Mouse (Mus musculus) heart, postnatal 36 days (tissue): ENCODE measurements around the gene Ap2a1. TPM values are rescaled to one million over a fixed set of nuclear protein-coding genes. Genes with fewer than 3 reads are reported as not detected.
A peak's percentile ranks its signal among the peaks of the same experiment; 100 is the strongest.

ENCODE experiments used
- DNase-seq, 2 experiments: peaks; one replicate each; pipeline ENCODE4 v3.0.0; 2021 to 2022
- intact Hi-C: fragments of 180-260 bp; cut with DNase I; formaldehyde crosslinking; loops from one replicate; pipeline ENCODE4 v1.15.1; 2025
- total RNA-seq, 2 experiments: library from RNA; stranded (reverse); gene quantifications; 2 replicates each; pipeline ENCODE4 v1.2.3; 2021

Ap2a1 gene
- 10 to 100 TPM; 69.8 to 72.0 TPM for total RNA-seq

DNA sequence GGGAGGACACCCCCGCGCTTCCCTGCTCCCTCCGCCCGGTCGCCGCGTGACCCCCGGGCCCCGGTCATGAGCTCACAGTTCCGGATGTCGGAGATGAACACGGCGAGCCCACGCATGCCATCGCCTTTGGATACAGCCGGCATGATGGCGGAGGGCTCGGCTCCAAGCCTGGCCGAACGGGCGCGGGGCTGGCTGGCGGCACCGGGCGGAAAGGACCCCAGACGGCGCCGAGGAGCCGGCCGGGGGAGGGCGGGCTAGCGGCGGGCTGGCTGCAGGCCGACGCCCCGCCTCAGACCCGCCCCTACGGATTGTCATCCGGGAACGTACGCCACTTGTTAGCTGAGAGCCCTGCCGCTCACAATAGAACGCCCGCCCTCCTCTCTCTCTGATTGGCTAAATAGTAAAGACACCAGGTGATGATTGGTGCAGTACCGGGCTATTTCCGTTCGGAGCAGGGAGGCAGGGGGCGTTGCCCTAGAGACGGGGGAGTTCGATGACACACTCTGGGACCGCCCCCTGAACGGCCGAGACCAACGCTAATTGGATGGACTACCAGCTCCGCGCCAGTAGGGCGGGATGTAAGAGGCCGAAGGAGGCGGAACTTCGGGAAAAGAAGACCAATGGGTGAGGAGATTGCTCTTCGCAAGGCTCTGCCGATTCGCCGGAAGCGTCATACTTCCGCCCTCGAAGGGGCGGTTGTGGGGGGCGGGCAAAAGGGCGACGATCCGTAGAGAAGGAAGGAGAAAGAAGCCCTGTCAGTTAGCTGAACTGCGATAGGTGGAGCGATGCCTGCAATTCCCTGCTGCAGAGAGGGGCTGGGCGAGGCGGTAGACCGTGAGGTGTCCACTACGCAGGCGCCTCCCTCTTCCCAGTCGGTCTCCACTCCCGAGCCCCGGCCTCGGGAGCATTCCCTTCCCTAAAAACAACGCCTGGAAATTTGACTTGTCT, at the start of gene Ap2a1:
TSS of gene Ap2a1 (minus strand) at position 293 of the 948 bp plus-strand sequence.
- peak; percentile 97 for DNase-seq
- intact Hi-C loops = loop anchor here (1.0 kb wide), 1 partner anchor 23 kb away; no protein-coding TSS in a partner anchor

DNA sequence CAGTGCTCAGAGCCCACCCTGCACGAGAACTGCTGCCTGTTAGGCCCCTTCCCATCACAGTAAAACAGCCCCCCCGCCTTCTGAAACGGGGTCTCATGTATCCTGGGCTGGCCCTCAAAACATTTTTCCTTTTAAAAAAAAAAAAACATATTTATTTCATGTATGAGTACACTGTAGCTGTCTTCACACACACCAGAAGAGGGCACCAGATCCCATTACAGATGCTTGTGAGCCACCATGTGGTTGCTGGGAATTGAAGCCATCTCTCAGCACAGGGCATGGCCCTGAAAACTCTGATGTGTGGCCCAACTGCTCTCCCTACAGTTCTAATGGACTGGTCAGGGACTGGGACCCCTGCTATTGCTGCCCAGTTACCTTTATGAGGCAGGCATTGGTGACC, 49.0 kb upstream of the Ap2a1 start:
- DNase-seq = no peak
- intact Hi-C loops = no loop called here

DNA sequence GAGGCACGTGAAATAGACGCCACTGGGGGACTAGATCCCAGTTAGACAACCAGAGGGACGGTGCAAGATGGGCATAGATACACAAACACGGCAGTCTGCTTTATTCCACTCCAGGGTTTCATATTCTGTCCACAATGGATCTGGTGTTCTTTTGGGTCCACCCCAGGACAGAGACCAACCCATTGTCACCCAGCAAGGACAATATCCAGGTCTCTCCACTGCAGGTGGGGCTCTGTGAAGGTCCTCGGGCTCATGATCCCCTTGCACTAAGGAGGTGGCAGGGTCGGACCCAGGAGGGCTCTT, 45.8 kb upstream of the Ap2a1 start:
- intact Hi-C loops = no loop called here
- no peak for DNase-seq

DNA sequence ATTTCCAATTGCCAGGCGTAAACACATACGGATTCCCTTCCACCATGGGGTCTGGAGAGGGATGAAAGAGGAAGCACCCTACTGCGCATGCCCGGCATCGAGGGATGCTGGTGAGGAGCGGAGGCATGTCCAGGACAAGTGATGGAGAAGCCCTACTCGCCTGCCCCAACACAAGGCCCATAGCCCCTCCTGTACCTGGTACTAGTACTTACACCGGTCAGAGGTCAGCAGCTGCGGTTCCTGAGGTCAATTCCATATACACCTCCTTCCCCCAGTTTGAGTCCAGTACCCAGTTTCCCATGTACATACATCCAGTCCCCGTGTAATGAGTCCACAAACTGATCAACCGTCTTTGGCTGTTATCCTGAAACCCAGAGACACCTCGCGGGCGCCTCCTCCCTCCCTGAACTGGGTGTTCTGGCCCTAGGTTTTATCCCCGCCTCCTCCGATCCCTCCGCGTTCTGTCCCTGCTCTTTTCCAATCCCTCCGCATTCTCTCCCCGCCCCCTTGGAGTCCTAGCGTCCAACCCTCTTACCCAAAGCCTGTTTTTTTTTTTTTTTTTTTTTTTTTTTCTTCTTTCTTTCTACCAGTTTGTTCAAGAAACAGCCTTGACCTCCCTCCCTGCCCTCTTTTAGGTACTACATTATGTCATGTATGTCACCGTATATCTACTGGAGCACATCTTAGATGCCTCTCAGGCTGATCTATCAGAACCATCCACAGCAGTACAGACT, 45.3 kb upstream of the Ap2a1 start, which contains the start of gene Cpt1c:
TSS of gene Cpt1c (minus strand) at position 469 of the 734 bp plus-strand sequence.
- intact Hi-C loops = no loop called here
- DNase-seq = peak; percentile 71 to 74

DNA sequence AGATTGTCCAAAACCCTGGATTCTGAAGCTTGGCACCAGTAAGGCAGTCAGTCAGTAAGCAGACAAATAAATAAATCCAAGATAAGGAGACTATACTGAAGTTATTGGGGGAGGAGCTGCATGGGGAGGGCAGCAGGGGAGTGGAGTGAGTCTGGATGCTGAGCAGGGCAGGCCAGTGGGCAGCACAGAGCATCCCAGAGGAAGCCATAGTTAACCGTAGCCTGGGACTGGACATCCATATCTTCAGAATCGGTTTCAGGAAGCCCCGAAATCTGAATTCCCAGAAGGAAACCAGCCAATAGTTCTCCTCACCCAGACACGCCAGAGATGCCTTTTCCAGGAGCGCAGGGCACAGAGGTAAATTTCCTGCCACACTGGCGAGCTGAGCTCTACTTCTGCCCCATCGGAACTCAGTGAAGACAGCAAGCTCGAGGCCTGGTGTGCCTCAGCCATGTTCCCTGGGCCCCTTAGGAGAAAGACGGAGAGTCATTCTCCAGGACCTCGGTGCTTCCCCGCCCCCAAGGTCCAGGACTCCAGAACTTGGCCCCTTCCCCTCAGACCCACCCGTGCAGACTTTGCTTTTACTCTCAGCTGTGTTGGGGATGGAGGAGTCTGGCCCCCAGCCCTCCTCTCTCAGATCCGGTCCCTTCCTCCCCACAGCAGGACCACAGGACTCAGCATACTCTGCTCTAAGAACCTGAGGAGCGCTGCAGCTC, 44.3 kb upstream of the Ap2a1 start:
- intact Hi-C loops = no loop called here
- DNase-seq = no peak

DNA sequence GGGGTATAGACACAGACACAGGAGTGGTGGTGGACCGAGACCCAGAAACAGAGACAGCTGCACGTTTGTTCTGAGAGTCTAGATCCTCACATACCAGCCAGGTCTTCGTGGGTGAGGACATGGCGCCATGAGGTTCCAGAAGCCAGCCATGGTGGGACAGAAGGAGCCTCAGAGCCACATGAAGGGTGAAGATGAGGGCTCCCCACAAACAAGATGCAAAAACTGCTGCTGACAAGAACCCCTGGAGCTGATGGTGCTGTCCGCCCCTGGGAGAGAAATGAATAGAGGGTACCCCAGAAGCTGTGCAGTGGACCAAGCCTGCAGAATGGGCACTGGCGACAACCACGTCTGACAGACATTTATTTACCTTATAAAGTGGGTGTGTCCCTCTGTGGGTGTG, 41.8 kb upstream of the Ap2a1 start:
- DNase-seq = no peak
- intact Hi-C loops = no loop called here

DNA sequence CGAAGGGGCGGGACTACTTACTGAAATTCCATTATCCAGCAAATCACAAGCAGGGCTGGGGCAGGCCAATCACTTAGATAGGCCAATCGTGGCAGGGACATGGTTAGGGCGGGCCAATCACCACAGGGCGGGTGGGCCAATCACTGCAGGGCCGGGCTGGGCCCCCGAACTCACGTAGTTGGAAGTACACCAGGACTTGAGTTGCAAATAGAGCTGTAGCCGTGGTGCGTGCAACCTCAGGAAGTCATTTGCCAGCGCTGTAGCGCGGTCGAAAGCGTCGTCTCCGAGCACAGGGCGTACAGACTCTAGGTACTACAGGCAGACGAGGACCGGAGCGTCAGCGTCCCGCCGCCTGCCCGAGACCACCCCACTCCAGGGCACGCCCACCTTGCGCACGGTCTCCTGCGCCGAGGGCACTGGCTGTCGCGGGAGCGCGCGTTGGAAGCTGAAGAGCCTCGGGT, 41.0 kb upstream of the Ap2a1 start:
- intact Hi-C loops = no loop called here

DNA sequence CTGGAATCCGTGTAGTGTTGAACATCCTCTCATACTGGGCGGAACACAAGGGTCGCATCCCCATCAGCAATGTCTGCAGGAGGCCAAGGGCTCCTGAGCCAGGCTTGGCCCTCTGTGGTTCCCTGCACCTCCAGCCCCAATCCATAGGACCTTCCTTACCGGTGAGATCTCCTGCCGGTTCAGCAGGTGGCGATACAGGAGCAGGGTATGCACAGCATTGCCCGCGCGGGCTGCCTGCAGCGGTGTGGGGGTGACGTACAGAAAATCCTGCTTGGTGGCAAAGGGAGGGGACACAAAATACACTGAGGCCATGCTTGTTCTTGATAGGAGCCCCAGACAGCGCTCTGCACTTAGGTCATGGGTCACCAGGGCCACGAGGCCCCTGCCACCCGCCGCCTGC, 37.3 kb upstream of the Ap2a1 start:
- intact Hi-C loops = no loop called here
- DNase-seq = no peak

More for the DNA sequence above, 41.0 kb upstream of the Ap2a1 start:
- peak; percentile 68 to 79 for DNase-seq

DNA sequence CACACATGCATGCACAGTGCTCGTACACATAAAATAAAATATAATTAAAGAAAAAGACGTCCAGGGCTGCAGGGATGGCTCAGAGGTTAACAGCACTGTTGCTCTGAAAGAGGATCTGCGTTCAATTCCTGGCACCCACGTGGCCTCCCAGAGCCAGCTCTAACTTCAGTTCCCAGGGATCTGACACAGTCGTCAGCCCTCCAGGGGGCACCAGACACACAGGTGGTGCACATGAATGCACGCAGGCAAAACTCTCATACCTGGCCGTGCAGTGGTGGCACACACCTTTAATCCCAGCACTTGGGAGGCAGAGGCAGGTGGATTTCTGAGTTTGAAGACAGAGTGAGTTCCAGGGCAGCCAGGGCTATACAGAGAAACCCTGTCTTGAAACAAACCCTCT, 36.7 kb upstream of the Ap2a1 start:
- DNase-seq = no peak
- intact Hi-C loops = no loop called here

DNA sequence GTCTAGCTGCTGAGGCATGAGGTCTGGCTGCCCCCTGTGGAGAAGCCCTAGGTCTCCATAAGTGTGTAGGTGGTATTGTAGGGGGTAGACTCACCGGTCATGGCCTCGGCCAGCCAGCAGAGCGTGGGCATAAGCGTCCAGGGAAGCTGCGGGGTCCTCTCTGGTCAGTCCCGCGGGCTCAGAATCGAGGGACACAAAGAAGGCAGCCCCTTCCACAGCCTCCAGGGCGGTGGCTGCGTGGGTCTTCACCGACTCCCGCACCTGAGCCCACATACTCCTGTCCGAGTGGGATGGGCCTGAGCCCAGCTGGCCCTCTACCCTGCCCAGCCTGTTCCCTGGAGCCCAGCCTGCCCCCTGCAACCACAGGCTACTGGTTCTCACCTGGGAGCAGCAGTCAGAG, 35.7 kb upstream of the Ap2a1 start:
- no peak for DNase-seq
- intact Hi-C loops = no loop called here

DNA sequence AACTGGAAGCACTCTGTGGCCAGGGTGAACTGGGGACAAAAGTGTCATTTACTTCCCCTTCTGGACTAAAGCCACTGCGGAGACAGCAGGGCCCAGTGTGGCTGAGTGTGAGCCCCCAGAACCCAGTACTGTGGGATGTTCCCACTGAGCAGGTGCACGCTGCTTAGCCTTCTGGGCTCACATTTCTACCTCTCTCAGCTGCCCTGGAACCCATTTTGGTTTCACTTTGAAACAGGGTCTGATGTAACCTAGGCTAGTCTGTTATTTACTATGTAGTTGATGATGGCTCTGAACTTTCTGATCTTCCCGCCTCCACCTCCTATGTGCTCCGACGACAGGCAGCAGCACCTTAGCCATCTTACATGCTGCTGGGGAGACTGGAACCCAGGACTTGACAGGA, 33.5 kb upstream of the Ap2a1 start:
- DNase-seq = no peak
- intact Hi-C loops = no loop called here

DNA sequence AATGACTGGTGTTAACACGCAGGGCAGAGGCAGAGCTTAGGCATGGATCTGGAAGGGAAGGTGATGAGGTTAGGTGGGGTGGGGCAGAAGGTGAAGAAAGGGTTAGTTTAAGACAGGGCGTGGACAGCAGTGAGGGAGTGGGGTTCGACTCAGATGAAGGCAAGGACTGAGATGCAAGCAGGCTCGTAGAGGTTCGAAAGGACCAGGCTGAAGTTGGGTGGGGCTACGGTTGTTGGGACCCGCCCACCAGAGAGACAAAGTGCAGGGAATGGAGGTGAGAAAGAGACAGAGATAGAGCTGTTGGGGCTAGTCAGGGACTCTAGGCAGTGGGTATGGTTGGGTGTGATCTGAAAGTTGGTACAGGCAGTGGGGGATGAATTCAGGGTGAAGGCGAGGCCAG, 33.0 kb upstream of the Ap2a1 start:
- no peak for DNase-seq
- intact Hi-C loops = no loop called here

DNA sequence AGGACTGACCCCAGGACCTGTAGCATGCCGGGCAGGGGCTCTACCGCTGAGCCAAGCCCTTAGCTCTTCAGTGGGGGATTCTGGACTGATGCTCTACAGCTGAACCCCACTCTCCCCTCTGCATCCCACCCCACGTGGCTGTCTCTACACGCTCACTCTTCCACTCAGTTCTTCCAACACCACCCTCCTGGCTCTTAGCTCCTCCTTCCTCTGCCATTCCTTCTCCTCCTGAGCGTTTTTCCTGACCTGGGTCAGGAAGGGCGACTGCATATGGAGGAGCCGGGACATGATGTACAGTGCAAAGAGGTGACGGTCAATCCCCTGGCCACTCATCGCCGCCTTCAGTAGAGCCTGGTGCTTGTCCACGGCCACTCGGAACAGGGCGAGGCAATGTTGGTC, 31.2 kb upstream of the Ap2a1 start:
- intact Hi-C loops = no loop called here
- no peak for DNase-seq

DNA sequence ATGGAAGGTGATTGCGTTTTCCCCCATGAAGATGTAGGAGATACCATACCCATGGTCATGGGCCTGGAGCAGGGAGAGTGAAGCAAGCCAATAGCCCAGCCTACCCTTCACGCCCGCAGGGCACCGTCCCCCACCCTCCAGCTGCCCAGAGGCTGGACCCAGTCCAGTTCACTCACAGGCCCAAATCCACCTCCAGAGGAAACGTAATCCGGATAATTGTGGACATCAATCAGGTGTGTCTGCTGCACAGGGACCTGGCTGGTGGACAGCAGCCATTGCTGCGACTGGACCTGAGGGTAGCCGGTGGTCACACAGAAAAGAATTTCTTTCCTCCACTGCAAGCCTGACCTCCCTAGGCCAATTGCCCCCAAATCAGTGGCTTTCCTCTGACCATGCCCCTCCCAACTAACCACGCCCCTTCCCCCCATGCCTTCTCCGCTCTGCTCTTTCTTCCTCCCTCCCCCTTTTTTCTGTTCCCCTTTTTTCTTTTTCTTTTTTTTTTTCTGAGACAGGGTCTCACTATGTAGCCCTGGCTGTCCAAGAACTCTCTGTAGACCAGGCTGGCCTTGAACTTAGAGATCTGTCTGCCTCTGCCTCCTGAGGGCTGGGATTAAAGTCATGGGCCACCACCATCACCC, 30.7 kb upstream of the Ap2a1 start:
- DNase-seq = no peak
- intact Hi-C loops = loop anchor here (2.0 to 5.0 kb wide), 2 partner anchors 59 to 238 kb away; no protein-coding TSS in a partner anchor

DNA sequence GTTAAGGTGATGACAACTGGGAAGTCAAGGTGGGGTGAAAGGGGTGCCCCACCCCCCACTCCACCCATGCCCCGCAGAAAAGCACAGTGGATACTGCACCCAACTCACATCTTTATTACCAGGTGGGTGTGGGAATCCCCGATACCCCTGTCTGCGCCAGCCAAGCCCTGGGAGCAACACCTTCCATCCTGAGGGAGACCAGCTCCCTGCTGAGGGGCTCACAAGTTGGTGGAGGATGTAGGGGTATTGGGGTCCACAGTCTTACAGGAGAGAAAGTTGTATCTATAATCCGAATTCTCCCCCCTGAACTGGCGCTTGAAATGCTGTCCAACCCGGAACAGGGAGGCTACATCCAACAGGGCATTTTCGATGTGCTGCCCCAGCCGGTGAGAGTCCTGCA, 30.0 kb upstream of the Ap2a1 start:
- DNase-seq = no peak
- intact Hi-C loops = loop anchor here (2.0 to 5.0 kb wide), 2 partner anchors 58 to 237 kb away; no protein-coding TSS in a partner anchor

DNA sequence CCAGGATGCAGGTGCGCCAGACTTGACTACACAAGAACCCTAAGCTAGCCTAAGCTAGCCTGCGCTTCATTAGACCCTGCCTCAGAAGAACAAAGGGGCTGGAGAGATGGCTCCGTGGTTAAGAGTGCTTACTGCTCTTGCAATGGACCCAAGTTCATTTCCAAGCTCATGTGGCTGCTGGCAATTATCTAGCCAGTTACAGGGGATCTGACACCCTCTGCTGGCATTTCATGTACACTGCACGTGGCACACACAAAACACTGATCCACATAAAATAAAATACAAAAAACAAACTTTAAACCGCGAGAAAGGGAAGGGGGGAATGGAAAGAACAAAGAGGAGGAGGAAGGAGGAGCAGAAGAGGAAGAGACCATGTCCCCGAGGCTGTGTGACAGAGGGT, 28.9 kb upstream of the Ap2a1 start:
- peak; percentile 36 to 48 for DNase-seq
- intact Hi-C loops = loop anchor here (2.0 to 5.0 kb wide), 2 partner anchors 57 to 236 kb away; no protein-coding TSS in a partner anchor

DNA sequence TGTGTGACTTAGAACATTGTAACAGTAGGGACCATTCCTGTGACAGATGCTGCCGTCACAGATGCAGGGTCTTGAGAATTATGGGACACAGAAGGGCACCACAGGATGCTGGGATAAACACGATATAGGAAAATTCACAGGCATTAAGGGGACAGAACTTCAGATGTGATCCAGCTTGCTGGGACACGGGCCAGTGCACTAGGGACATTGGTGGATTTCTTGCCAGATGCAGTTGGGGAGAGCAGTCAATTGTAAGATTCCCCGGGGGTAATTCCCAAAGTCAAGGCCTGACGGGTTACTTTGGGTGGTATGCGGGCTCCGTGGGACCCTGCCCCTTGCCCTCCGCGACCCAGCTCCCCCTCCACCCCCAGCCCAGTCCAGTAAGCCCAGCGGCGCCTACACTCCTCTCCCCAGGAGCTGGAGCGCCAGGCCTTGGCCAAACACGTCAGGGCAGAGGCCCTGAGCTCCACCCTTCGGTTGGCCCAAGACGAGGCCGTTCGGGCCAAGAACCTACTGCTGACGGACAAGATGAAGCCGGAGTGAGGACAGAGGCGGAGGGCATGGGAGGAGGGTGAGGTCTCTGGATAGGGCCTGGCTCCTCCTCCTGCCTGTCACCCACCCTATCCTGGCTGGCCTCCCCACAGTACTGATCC, 28.0 kb upstream of the Ap2a1 start:
- peak; percentile 64 to 66 for DNase-seq
- intact Hi-C loops = loop anchor here (5.0 kb wide), 1 partner anchor 235 kb away; no protein-coding TSS in a partner anchor

DNA sequence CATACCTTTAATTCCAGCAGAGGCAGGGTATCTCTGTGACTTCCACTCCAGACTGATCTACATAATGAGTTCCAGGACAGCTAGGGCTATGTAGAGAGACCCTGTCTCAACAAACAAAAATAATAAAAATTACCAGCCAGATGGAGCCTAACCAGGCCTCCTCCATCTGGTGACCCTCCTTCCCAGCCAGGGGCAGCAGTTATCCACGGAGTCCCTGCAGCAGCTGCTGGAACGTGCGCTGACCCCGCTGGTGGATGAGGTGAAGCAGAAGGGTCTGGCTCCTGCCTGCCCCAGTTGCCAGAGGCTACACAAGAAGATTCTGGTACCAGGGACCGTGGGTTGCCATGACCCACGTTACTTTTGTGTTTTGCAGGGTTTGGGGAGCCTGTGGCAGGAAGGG, 27.0 kb upstream of the Ap2a1 start:
- DNase-seq = no peak
- intact Hi-C loops = loop anchor here (5.0 kb wide), 1 partner anchor 234 kb away; no protein-coding TSS in a partner anchor

DNA sequence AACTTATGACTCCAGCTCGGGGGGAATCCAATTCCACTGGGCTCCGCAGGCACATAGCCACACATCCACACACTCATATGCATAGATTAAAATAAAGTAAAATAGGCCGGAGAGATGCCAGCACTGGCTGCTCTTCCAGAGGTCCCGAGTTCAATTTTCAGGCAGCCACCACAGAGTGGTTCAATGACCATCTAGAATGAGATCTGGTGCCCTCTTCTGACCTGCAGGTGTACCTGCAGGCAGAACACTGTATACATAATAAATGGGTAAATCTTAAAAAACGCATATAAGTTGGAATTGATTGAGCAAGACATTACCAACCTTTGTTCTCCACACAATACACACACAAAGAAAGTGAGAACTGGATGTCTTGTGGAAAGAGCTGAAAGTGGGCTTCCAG, 26.3 kb upstream of the Ap2a1 start:
- DNase-seq = no peak
- intact Hi-C loops = loop anchor here (5.0 kb wide), 1 partner anchor 233 kb away; no protein-coding TSS in a partner anchor
